Mouse (Mus musculus) MEL (cell line): ENCODE measurements at regions not wholly inside any gene's neighbourhood (a gene's known extent, or its start where the extent isn't known, plus 50 kb on each side); places are given as distances from the start of the nearest gene placed in this dataset.

Source experiments
- CHD2 ChIP-seq: IDR thresholded peaks from 2 replicates; pipeline ENCODE4 v1.6.1; 2011; ENCODE audit warnings: low read length, improper control_type of control experiment
- KAT2A ChIP-seq: conservative IDR thresholded peaks from 2 replicates; pipeline ENCODE4 v1.6.1; 2012; ENCODE audit warnings: low read depth, low read length, improper control_type of control experiment, inconsistent platforms
- ZC3H11A ChIP-seq: IDR thresholded peaks from 2 replicates; pipeline ENCODE4 v1.6.1; 2012; ENCODE audit warnings: low read depth, mild to moderate bottlenecking, inconsistent platforms, low read length, improper control_type of control experiment

DNA sequence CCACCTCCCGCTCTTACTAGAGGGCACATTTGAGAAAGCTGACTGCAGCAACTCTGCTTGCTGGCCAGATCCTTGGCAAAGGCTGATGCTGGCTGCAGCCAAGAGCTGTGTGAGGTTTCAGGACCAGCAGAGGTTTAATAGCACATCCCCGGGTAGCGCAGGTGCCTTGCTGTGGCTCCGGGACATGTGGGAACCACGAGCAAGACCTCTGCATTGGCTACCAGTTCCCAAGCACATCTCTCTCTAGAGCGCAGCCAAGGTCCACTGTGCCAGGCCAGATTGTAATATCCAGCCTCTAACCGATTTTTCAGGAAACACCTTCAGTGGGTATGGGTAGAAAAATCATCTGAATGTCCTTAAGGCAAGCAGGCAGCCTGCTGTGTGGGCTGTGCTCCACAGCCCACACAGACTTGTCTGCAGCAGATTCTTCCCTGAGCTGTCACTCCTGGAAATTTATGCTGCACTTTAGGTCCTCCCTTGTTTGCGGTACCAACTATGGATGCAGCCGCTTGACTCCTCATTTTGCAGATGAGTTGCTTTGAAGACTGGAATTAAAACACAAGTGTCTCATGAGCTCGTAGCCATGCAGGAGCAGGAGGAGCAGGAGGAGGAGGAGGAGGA is 95.3 kb downstream of the Otol1 start:
- TF ChIP-seq ZC3H11A (no peak), CHD2 (no peak), KAT2A (no peak)
